Mouse (Mus musculus) intestine, embryonic 16.5 days (tissue): Measurements from ENCODE around the gene Arfrp1. TPM values are rescaled to one million over a fixed set of nuclear protein-coding genes. Genes with fewer than 3 reads are reported as not detected.

Experiments
- ATAC-seq: fragments of 200-750 bp; cut with Nextera tagmentation; 2 replicates; pipeline ENCODE4 v1.8.0; 2017; ENCODE audit warnings: moderate TSS enrichment, moderate library complexity
- H3K27ac ChIP-seq: fragments of 300-500 bp; sonication (generic); 2 replicates; pipeline ENCODE4 v1.5.1; 2014; ENCODE audit warnings: mild to moderate bottlenecking, low read length
- H3K27me3 ChIP-seq: fragments of 300-500 bp; sonication (generic); replicated peaks from 2 replicates; pipeline ENCODE4 v1.6.1; 2014; ENCODE audit warnings: low read length, control low read depth, mixed read lengths; ENCODE audit not compliant: control insufficient read depth, insufficient read depth
- H3K36me3 ChIP-seq: fragments of 300-500 bp; sonication (generic); 2 replicates; pipeline ENCODE4 v1.6.1; 2014; ENCODE audit warnings: low read length, control low read depth; ENCODE audit not compliant: control insufficient read depth, insufficient read depth
- H3K4me1 ChIP-seq: fragments of 300-500 bp; sonication (generic); 2 replicates; pipeline ENCODE4 v1.6.1; 2014; ENCODE audit warnings: low read length, control low read depth, mixed read lengths; ENCODE audit not compliant: control insufficient read depth, insufficient read depth
- H3K4me2 ChIP-seq: fragments of 300-500 bp; sonication (generic); 2 replicates; pipeline ENCODE4 v1.6.1; 2014; ENCODE audit warnings: low read depth, low read length, control low read depth
- H3K4me3 ChIP-seq: fragments of 300-500 bp; sonication (generic); 2 replicates; pipeline ENCODE4 v1.5.1; 2014; ENCODE audit warnings: mild to moderate bottlenecking, low read length
- H3K9ac ChIP-seq: fragments of 300-500 bp; sonication (generic); 2 replicates; pipeline ENCODE4 v1.6.1; 2014; ENCODE audit warnings: low read depth, low read length
- H3K9me3 ChIP-seq: fragments of 300-500 bp; sonication (generic); 2 replicates; pipeline ENCODE4 v1.6.1; 2016; ENCODE audit warnings: low read length, control low read depth; ENCODE audit not compliant: control insufficient read depth
- WGBS: fragments of 180-500 bp; shearing (Covaris S2); extraction: QIAGEN DNeasy Blood & Tissue Kit; methylation state at CpG from one replicate; pipeline ENCODE4 v1.1.7; 2014; 5-methylcytosine and 5-hydroxymethylcytosine counted together
- polyA plus RNA-seq: library from polyadenylated mRNA; unstranded; fragments of >200 nt; fragmentation: Nextera tagmentation; extraction: Ambion mirVana; gene quantifications from 2 replicates; pipeline ENCODE4 v1.2.1, GENCODE M21; 2015

The Arfrp1 gene
- polyA plus RNA-seq, 1 experiment from 2014 or later = 54.0 TPM

DNA sequence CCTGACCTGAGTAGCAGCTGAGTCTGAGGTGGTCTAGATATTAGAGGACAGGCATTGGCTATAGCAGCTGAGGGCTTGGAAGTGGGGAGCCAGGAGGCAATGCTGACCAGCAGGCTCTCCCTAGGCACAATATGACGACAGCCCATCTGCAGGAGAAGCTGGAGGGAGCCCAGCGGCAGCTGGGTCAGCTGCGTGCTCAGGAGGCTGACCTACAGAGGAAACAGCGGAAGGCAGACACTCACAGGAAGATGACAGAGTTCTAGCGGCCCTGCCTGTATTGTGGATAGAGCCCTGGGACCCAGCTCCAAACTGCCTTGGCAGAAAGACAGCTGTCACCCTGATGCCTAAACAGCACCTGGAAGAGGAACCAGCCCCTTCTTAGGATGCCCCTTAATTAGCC is 15.0 kb upstream of the Arfrp1 start:
- Histone ChIP-seq H3K4me2 (no peak overlapping the region), H3K36me3 (peaks cover 26% of the 10 kb centered on the region), H3K27ac (no peak overlapping the region), H3K4me3 (no peak overlapping the region), H3K4me1 (no peaks in the 10 kb centered on the region), H3K9me3 (no peaks in the 10 kb centered on the region), H3K9ac (no peak overlapping the region), H3K27me3 (no peaks in the 10 kb centered on the region)
- no peak for ATAC-seq
- whole genome bisulfite sequencing = 80% methylated on average over 5 of the region's 5 CpGs

DNA sequence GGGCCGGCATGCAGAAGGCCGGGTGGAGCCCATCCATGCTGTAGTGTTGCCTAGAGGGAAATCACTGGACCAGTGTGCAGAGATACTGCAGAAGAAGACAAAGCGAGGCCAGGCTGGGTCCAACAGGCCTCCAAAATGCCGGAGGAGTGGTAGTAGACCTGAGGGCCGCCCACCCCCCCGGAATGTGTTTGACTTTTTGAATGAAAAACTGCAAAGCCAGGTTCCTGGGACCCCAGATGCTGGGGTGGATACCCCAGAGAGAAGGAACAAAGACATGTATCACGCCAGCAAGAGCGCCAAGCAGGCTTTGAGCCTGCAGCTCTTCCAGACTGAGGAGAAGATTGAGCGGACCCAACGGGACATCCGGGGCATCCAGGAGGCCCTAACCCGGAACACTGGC is 14.6 kb upstream of the Arfrp1 start, which contains the start of gene Lime1:
TSS of gene Lime1 (plus strand) at position 301 of the 400 bp plus-strand sequence.
- peaks cover 26% of the 10 kb centered on the region for H3K36me3 ChIP-seq
- no peak for ATAC-seq
- no peaks in the 10 kb centered on the region for H3K4me1 ChIP-seq
- H3K9ac ChIP-seq = no peak within 1 kb of the TSS
- no peak within 1 kb of the TSS for H3K4me2 ChIP-seq
- no peak within 1 kb of the TSS for H3K27ac ChIP-seq
- H3K4me3 ChIP-seq = no peak within 1 kb of the TSS
- no peaks in the 10 kb centered on the region for H3K27me3 ChIP-seq
- WGBS = 94% methylated on average over 12 of the region's 12 CpGs
- no peaks in the 10 kb centered on the region for H3K9me3 ChIP-seq

DNA sequence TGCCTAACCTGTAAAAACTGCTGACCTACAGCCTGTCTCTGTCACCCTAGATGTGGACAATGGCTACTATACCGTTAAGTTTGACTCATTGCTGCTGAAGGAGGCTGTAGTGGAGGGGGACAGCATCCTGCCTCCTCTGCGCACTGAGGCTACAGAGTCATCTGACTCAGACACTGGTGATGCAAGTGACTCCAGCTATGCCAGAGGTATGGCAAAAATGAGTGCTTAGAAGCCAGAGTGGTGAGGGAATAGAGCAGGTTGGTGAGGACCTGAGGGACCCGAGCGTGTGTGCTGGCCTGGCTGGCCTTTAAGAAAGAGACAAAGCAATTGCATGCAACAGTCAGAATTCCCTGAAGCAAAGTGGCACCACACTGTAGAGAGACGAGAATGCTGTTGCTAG is 13.5 kb upstream of the Arfrp1 start:
- Histone ChIP-seq H3K27me3 (no peaks in the 10 kb centered on the region), H3K27ac (no peak overlapping the region), H3K9me3 (no peaks in the 10 kb centered on the region), H3K4me2 (no peak overlapping the region), H3K4me1 (no peaks in the 10 kb centered on the region), H3K36me3 (peaks cover 26% of the 10 kb centered on the region), H3K9ac (no peak overlapping the region), H3K4me3 (no peak overlapping the region)
- no peak for ATAC-seq
- 92% methylated on average over 5 of the region's 5 CpGs for WGBS

DNA sequence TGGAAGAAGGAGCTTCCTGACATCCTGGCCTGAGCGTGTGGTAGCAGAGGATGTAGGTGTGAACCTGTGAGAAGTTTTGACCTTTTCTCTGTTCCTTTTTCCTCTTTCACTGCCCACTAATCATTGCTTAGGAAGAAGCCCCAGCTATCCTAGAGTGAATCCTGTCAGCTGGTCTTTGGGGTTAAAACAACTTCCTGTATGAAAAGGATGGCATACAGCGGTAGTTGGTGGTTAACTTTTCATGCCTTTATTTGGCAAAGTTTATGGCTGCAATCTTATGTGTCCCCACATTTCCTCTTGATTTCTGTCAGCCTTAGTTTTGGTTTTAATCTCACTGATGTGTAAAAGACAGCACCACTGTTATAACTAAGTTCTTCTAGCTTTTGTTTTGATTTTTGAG is 12.0 kb upstream of the Arfrp1 start:
- Histone ChIP-seq H3K4me2 (no peak overlapping the region), H3K9ac (no peak overlapping the region), H3K27me3 (no peaks in the 10 kb centered on the region), H3K27ac (no peak overlapping the region), H3K9me3 (no peaks in the 10 kb centered on the region), H3K36me3 (peaks cover 19% of the 10 kb centered on the region), H3K4me1 (no peaks in the 10 kb centered on the region), H3K4me3 (no peak overlapping the region)
- no peak for ATAC-seq
- WGBS = 82% methylated on average over 2 of the region's 2 CpGs

DNA sequence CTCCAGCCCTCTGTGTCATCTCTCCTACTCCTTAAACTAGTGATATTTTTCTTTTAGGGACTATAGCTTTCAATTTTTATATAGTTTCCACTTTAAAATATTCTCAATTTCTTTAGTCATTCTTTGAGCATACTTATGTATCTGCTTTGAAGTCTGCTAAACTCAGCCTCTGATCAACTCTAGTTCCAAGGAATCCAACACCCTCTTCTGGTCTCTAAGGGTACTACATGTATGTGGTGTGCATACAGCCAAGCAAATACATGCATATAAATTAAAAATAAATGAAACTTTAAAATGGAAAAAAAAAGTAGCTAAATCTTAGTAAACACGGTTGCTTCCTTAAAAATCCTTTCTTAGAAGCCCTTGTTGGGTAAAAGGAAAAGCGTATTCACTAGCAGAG is 10.6 kb upstream of the Arfrp1 start:
- no peaks in the 10 kb centered on the region for H3K4me1 ChIP-seq
- peaks cover 19% of the 10 kb centered on the region for H3K36me3 ChIP-seq
- no peaks in the 10 kb centered on the region for H3K9me3 ChIP-seq
- no peak overlapping the region for H3K4me2 ChIP-seq
- no peak overlapping the region for H3K27ac ChIP-seq
- no peak for ATAC-seq
- no peaks in the 10 kb centered on the region for H3K27me3 ChIP-seq
- H3K4me3 ChIP-seq = no peak overlapping the region
- no peak overlapping the region for H3K9ac ChIP-seq
- 96% methylated on average over 2 of the region's 2 CpGs for WGBS

DNA sequence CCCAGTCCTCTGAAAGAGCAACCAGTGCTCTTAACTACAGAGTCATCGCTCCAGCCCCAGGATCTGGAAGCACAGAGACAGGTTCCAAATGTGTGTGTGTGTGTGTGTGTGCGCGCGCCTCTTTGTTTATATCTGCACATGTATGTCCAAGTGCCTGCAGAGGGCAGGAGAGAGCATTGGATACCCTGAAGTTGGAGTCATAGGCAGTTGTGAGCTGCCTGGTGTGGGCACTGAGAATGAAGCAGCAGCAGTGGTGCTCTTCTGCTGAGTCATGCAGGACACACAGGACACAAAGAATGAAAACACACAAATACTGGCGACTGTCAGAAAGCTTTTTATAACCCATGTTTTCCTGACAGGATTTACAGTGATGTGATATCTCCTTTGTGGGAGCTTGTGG is 4.8 kb upstream of the Arfrp1 start:
- no peak overlapping the region for H3K4me2 ChIP-seq
- H3K36me3 ChIP-seq = peaks cover 7% of the 10 kb centered on the region
- ATAC-seq = no peak
- H3K27me3 ChIP-seq = no peaks in the 10 kb centered on the region
- whole genome bisulfite sequencing = 93% methylated on average over 5 of the region's 5 CpGs
- H3K9ac ChIP-seq = no peak overlapping the region
- H3K4me3 ChIP-seq = no peak overlapping the region
- no peaks in the 10 kb centered on the region for H3K9me3 ChIP-seq
- H3K4me1 ChIP-seq = peaks cover 15% of the 10 kb centered on the region
- H3K27ac ChIP-seq = no peak overlapping the region

DNA sequence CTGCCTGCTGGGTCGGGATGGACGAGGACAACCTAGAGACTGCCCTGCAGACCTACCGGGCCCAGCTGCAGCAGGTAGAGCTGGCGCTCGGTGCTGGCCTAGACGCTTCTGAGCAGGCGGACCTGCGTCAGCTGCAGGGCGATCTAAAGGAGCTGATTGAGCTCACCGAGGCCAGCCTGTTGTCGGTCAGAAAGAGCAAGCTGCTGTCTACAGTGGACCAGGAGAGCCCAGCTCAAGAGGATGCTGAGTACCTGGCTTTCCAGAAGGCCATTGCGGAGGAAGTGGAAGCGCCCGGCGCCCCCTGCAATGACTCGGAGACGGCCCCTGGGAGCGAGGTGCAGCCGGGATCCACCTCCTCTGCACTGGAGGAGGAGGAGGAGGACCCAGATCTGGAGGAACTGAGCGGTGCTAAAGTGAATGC is 461 bp upstream of the Arfrp1 start:
- H3K27ac ChIP-seq = peak overlapping the region; percentile 91
- peak; percentile 80 for ATAC-seq
- H3K9me3 ChIP-seq = no peaks in the 10 kb centered on the region

DNA sequence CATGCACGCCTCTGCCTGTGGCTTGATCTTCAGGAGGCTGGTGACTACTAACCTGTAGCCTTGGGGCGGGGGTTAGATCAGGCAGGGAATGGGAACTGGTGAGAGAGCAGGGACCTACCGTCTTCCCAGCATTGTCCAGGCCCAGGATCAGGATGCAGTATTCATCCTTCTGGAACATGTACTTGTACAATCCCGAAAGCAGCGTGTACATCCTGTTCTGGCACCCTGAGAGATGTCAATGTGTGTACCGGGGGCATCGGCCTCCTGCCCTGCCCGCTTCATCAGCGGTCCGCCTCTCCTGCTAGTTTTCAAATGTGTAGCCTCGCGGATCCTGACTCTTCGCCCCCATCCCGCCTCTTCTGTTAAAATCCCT is 731 bp downstream of the Arfrp1 start:
- WGBS = 8% methylated on average over 14 of the region's 14 CpGs
- Histone ChIP-seq H3K9me3 (no peaks in the 10 kb centered on the region), H3K27ac (0 out of 2 replicates have a peak overlapping the region, but pooled peaks have one; percentile 91), H3K9ac (peak overlapping the region; percentile 92), H3K4me2 (peak overlapping the region; percentile 94), H3K36me3 (peaks cover 5% of the 10 kb centered on the region; the same call in 1 of the 2 replicates), H3K4me3 (peak overlapping the region; percentile 92), H3K27me3 (no peaks in the 10 kb centered on the region), H3K4me1 (peaks cover 22% of the 10 kb centered on the region)
- ATAC-seq = no peak

More for the DNA sequence above, 461 bp upstream of the Arfrp1 start:
- Histone ChIP-seq H3K4me3 (peak overlapping the region; percentile 92), H3K36me3 (peaks cover 11% of the 10 kb centered on the region), H3K9ac (peak overlapping the region; percentile 92), H3K4me1 (peaks cover 22% of the 10 kb centered on the region), H3K4me2 (peak overlapping the region; percentile 94), H3K27me3 (no peaks in the 10 kb centered on the region)
- WGBS = 1% methylated on average over 20 of the region's 20 CpGs

DNA sequence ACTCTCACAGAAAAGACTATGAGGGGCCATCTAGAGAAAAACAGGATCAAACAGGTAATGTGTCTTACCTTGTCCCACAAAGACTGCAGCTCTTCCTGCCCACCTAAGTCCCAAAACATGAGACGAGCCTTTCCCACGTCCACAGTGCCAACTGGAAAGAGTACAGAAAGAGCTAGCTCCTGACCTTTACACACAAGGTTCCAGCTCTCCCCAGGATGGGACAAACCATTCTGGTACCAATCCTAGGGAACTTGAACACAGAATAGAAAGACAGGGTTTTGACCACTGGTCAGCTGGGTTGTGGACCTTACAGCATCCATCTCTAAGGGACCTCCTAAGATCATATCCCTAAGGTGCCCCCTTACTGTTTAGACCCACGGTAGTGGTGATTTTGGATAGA is 1.3 kb downstream of the Arfrp1 start:
- peaks cover 22% of the 10 kb centered on the region for H3K4me1 ChIP-seq
- peak overlapping the region; percentile 92 for H3K4me3 ChIP-seq
- peak overlapping the region; percentile 92; the same call in 1 of the 2 replicates for H3K9ac ChIP-seq
- no peaks in the 10 kb centered on the region for H3K27me3 ChIP-seq
- WGBS = 79% methylated on average over 3 of the region's 3 CpGs
- peak overlapping the region; percentile 94 for H3K4me2 ChIP-seq
- H3K36me3 ChIP-seq = peaks cover 5% of the 10 kb centered on the region; the same call in 1 of the 2 replicates
- ATAC-seq = no peak
- no peaks in the 10 kb centered on the region for H3K9me3 ChIP-seq
- H3K27ac ChIP-seq = no peak overlapping the region

DNA sequence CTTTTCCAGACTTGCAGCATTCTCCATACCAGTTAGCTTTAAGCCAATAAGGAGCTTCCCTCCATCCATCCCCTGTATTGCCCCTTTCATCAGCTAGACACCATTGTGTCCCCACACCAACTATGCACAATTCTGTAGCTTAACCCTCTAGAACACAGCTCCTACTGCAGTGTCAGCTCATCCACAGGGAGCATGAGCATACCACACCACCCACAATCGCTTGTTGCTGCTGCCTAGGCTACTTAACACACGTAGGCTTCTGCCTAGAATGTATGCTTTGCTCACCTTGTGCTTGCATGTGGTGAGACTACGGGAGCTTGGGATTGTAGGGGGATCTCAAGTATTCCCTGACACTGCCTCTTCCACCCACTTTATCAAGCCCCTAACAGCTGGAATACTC is 8.4 kb downstream of the Arfrp1 start:
- H3K9ac ChIP-seq = no peak overlapping the region
- H3K9me3 ChIP-seq = no peaks in the 10 kb centered on the region
- no peak overlapping the region for H3K4me3 ChIP-seq
- no peaks in the 10 kb centered on the region for H3K4me1 ChIP-seq
- H3K36me3 ChIP-seq = peaks cover 12% of the 10 kb centered on the region
- no peak overlapping the region for H3K4me2 ChIP-seq
- WGBS = 77% methylated on average over 3 of the region's 3 CpGs
- H3K27ac ChIP-seq = no peak overlapping the region
- ATAC-seq = no peak
- H3K27me3 ChIP-seq = no peaks in the 10 kb centered on the region
